Mouse (Mus musculus) heart, embryonic 15.5 days (tissue): Measurements from ENCODE around the gene H2al1c. TPM values are rescaled to one million over a fixed set of nuclear protein-coding genes. Genes with fewer than 3 reads are reported as not detected.
"Not testable (repeated sequence)": the region's sequence is repeated elsewhere in the genome, so short reads cannot be mapped to it uniquely, and the experiment has no call there.

Source experiments
- ATAC-seq: fragments of 200-750 bp; cut with Nextera tagmentation; replicated peaks from 2 replicates; pipeline ENCODE4 v1.8.0; 2017; ENCODE audit warnings: low read depth, moderate TSS enrichment; ENCODE audit not compliant: insufficient number of reproducible peaks, insufficient read depth, low FRiP score
- H3K27ac ChIP-seq: fragments of 300-500 bp; sonication (generic); 2 replicates; pipeline ENCODE4 v1.5.1; 2015; ENCODE audit warnings: mild to moderate bottlenecking, inconsistent platforms
- H3K27me3 ChIP-seq: fragments of 300-500 bp; sonication (generic); 2 replicates; pipeline ENCODE4 v1.6.1; 2015; ENCODE audit warnings: inconsistent platforms
- H3K36me3 ChIP-seq: fragments of 300-500 bp; sonication (generic); 2 replicates; pipeline ENCODE4 v1.6.1; 2015; ENCODE audit warnings: mild to moderate bottlenecking, inconsistent platforms
- H3K4me1 ChIP-seq: fragments of 300-500 bp; sonication (generic); replicated peaks from 2 replicates; pipeline ENCODE4 v1.6.1; 2015; ENCODE audit warnings: inconsistent platforms
- H3K4me2 ChIP-seq: fragments of 300-500 bp; sonication (generic); 2 replicates; pipeline ENCODE4 v1.6.1; 2015; ENCODE audit warnings: inconsistent platforms, mild to moderate bottlenecking, moderate library complexity
- H3K4me3 ChIP-seq: fragments of 300-500 bp; sonication (generic); 2 replicates; pipeline ENCODE4 v1.5.1; 2015; ENCODE audit warnings: mild to moderate bottlenecking, inconsistent platforms
- H3K9ac ChIP-seq: fragments of 300-500 bp; sonication (generic); 2 replicates; pipeline ENCODE4 v1.6.1; 2015; ENCODE audit warnings: mild to moderate bottlenecking, inconsistent platforms
- H3K9me3 ChIP-seq: fragments of 300-500 bp; sonication (generic); replicated peaks from 2 replicates; pipeline ENCODE4 v1.6.1; 2016; ENCODE audit warnings: inconsistent platforms
- WGBS: fragments of 180-500 bp; shearing (Covaris S2); methylation state at CpG from one replicate; pipeline ENCODE4 v1.1.7; 2015; ENCODE audit warnings: mixed read lengths; 5-methylcytosine and 5-hydroxymethylcytosine counted together
- polyA plus RNA-seq: library from polyadenylated mRNA; unstranded; fragments of >200 nt; fragmentation: Nextera tagmentation; extraction: Ambion mirVana; gene quantifications from 2 replicates; pipeline ENCODE4 v1.2.1, GENCODE M21; 2015

H2al1c gene
- polyA plus RNA-seq, 1 experiment from 2014 or later: not detected

DNA sequence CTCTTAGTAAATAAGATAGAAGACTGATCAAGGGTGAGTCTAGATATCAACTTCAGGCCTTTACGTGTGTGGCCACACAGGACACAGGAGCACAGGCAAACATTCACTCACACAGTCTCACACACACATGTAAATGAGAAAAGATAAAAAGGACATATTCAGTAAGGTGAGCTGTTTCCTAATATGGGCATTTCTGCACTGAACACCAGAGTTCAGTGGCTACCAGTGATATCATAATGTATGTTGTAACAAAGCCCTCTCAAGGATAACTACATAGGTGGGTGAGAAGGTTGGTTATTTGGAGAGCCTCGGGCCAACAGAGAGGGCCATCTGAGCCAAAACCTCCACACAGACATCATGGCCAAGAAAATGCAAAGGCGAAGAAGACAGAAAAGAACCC, 6.2 kb downstream of the H2al1c start, which contains the start of gene H2al1e:
TSS of gene H2al1e (plus strand) at position 301 of the 400 bp plus-strand sequence.
- H3K9ac ChIP-seq, H3K36me3 ChIP-seq, ATAC-seq, H3K4me1 ChIP-seq, H3K9me3 ChIP-seq, H3K4me3 ChIP-seq, H3K27me3 ChIP-seq, H3K4me2 ChIP-seq, H3K27ac ChIP-seq: not testable (repeated sequence)
- no CpG with 5 or more reads among the region's 3 CpGs for WGBS

DNA sequence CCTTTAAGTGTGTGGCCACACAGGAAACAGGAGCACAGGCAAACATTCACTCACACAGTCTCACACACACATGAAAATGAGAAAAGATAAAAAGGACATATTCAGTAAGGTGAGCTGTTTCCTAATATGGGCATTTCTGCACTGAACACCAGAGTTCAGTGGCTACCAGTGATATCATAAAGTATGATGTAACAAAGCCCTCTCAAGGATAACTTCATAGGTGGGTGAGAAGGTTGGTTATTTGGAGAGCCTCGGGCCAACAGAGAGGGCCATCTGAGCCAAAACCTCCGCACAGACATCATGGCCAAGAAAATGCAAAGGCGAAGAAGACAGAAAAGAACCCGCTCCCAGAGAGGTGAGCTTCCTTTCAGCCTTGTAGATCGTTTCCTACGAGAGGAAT, 9.4 kb downstream of the H2al1c start, which contains the start of gene H2al1f:
TSS of gene H2al1f (plus strand) at position 301 of the 400 bp plus-strand sequence.
- H3K27ac ChIP-seq, ATAC-seq, H3K9ac ChIP-seq, H3K4me1 ChIP-seq, H3K4me2 ChIP-seq, H3K27me3 ChIP-seq, H3K4me3 ChIP-seq, H3K36me3 ChIP-seq, H3K9me3 ChIP-seq: not testable (repeated sequence)
- WGBS: no CpG with 5 or more reads among the region's 6 CpGs

GRCm38 (mm10) chrX:11317956-11318355, 12.5 kb downstream of the H2al1c start, which contains the start of gene H2al1g:
Gene H2al1g, plus strand, starts transcription at chrX:11318256.
- H3K36me3 ChIP-seq, H3K9me3 ChIP-seq, H3K4me1 ChIP-seq, ATAC-seq, H3K4me3 ChIP-seq, H3K4me2 ChIP-seq, H3K27ac ChIP-seq, H3K27me3 ChIP-seq, H3K9ac ChIP-seq: not testable (repeated sequence)
- WGBS: no CpG with 5 or more reads among the region's 3 CpGs

GRCm38 (mm10) chrX:11321192-11321591, 15.7 kb downstream of the H2al1c start, which contains the start of gene H2al1h:
Gene H2al1h, plus strand, starts transcription at chrX:11321492.
- not testable (repeated sequence) for H3K36me3 ChIP-seq, H3K4me3 ChIP-seq, H3K9ac ChIP-seq, H3K27me3 ChIP-seq, H3K27ac ChIP-seq, ATAC-seq, H3K9me3 ChIP-seq, H3K4me2 ChIP-seq, H3K4me1 ChIP-seq
- WGBS: no CpG with 5 or more reads among the region's 6 CpGs

DNA sequence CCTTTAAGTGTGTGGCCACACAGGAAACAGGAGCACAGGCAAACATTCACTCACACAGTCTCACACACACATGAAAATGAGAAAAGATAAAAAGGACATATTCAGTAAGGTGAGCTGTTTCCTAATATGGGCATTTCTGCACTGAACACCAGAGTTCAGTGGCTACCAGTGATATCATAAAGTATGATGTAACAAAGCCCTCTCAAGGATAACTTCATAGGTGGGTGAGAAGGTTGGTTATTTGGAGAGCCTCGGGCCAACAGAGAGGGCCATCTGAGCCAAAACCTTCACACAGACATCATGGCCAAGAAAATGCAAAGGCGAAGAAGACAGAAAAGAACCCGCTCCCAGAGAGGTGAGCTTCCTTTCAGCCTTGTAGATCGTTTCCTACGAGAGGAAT, 18.9 kb downstream of the H2al1c start, which contains the start of gene H2al1i:
TSS of gene H2al1i (plus strand) at position 301 of the 400 bp plus-strand sequence.
- not testable (repeated sequence) for H3K9me3 ChIP-seq, ATAC-seq, H3K27me3 ChIP-seq, H3K4me2 ChIP-seq, H3K27ac ChIP-seq, H3K4me1 ChIP-seq, H3K9ac ChIP-seq, H3K4me3 ChIP-seq, H3K36me3 ChIP-seq
- WGBS: 82% methylated on average over 2 of the region's 5 CpGs

- not testable (repeated sequence) for H3K27ac ChIP-seq, H3K27me3 ChIP-seq, H3K4me1 ChIP-seq, H3K4me2 ChIP-seq, H3K9me3 ChIP-seq, H3K4me3 ChIP-seq, H3K36me3 ChIP-seq, ATAC-seq, H3K9ac ChIP-seq
- WGBS: 79% methylated on average over 2 of the region's 2 CpGs
Measured at GRCm38 (mm10) chrX:11327522-11327921, 22.1 kb downstream of the H2al1c start, which contains the start of gene H2al1j. Gene H2al1j, plus strand, starts transcription at chrX:11327822.

- Histone ChIP-seq H3K4me3 (no peak overlapping the region), H3K9me3 (no peaks in the 10 kb centered on the region), H3K9ac (no peak overlapping the region), H3K4me1 (no peaks in the 10 kb centered on the region), H3K4me2 (no peak overlapping the region), H3K27ac (no peak overlapping the region), H3K36me3 (no peaks in the 10 kb centered on the region), H3K27me3 (no peaks in the 10 kb centered on the region)
- no peak for ATAC-seq
- 56% methylated on average over 9 of the region's 9 CpGs for WGBS
Measured at GRCm38 (mm10) chrX:11345762-11346161, 40.3 kb downstream of the H2al1c start.

GRCm38 (mm10) chrX:11346756-11347155, 41.3 kb downstream of the H2al1c start:
- H3K4me1 ChIP-seq: no peaks in the 10 kb centered on the region
- no peak overlapping the region for H3K4me3 ChIP-seq
- H3K4me2 ChIP-seq: no peak overlapping the region
- ATAC-seq: no peak
- H3K27me3 ChIP-seq: no peaks in the 10 kb centered on the region
- H3K9me3 ChIP-seq: no peaks in the 10 kb centered on the region
- H3K36me3 ChIP-seq: no peaks in the 10 kb centered on the region
- WGBS: 81% methylated on average over 3 of the region's 3 CpGs
- no peak overlapping the region for H3K27ac ChIP-seq
- H3K9ac ChIP-seq: no peak overlapping the region

Other genes with a start within 250 kb of the H2al1c start
- not detected in 2 replicates for gene H2al1a, start 6.4 kb upstream of the H2al1c start, polyA plus RNA-seq
- gene H2al1b, start 3.2 kb upstream of the H2al1c start, polyA plus RNA-seq: not detected in 2 replicates
- gene H2al1d, start 3.2 kb downstream of the H2al1c start, polyA plus RNA-seq: not detected in 2 replicates
- gene H2al1e, start 6.3 kb downstream of the H2al1c start, polyA plus RNA-seq: not detected in 2 replicates
- not detected in 2 replicates for gene H2al1f, start 9.5 kb downstream of the H2al1c start, polyA plus RNA-seq
- gene H2al1g, start 12.6 kb downstream of the H2al1c start, polyA plus RNA-seq: not detected in 2 replicates
- not detected in 2 replicates for gene H2al1h, start 15.8 kb downstream of the H2al1c start, polyA plus RNA-seq
- gene H2al1i, start 19.0 kb downstream of the H2al1c start, polyA plus RNA-seq: not detected in 2 replicates
- not detected in 2 replicates for gene H2al1j, start 22.2 kb downstream of the H2al1c start, polyA plus RNA-seq